Mouse (Mus musculus) fat pad, adult 2 months (tissue): ENCODE measurements around the gene Rnf217.

Experiments
- DNase-seq: peaks from one replicate; pipeline ENCODE4 v3.0.0-alpha.2; 2011; ENCODE audit warnings: low read depth, low spot score; ENCODE audit errors: extremely low read depth

Rnf217 gene

GRCm38 (mm10) chr10:31501644-31502043 lies 107.3 kb downstream of the Rnf217 start:
- no peak for DNase-seq

GRCm38 (mm10) chr10:31496931-31497330 lies 112.1 kb downstream of the Rnf217 start:
- no peak for DNase-seq

GRCm38 (mm10) chr10:31495826-31496225 lies 113.2 kb downstream of the Rnf217 start:
- DNase-seq, result no peak

GRCm38 (mm10) chr10:31494296-31494695 lies 114.7 kb downstream of the Rnf217 start:
- no peak for DNase-seq

- no peak for DNase-seq
These were observed 141.7 kb downstream of the Rnf217 start for GRCm38 (mm10) chr10:31467043-31467898.

- no peak for DNase-seq
These were observed 143.0 kb downstream of the Rnf217 start for GRCm38 (mm10) chr10:31465840-31466541.

GRCm38 (mm10) chr10:31465424-31465823 lies 143.6 kb downstream of the Rnf217 start:
- DNase-seq, result no peak

- no peak for DNase-seq
These were observed 145.9 kb downstream of the Rnf217 start for GRCm38 (mm10) chr10:31463044-31463443.

GRCm38 (mm10) chr10:31456806-31457205 lies 152.2 kb downstream of the Rnf217 start:
- DNase-seq, result no peak

GRCm38 (mm10) chr10:31447083-31447482 lies 161.9 kb downstream of the Rnf217 start:
- DNase-seq, result no peak

- DNase-seq, result no peak
These were observed 163.5 kb downstream of the Rnf217 start, which contains the start of gene Tpd52l1 for GRCm38 (mm10) chr10:31445291-31446124. TSS of gene Tpd52l1 (minus strand) at chr10:31445958.

- DNase-seq, result no peak
These were observed 164.8 kb downstream of the Rnf217 start for GRCm38 (mm10) chr10:31444206-31444605.
